Mouse (Mus musculus): ENCODE data around the gene Gm20532.

DNA sequence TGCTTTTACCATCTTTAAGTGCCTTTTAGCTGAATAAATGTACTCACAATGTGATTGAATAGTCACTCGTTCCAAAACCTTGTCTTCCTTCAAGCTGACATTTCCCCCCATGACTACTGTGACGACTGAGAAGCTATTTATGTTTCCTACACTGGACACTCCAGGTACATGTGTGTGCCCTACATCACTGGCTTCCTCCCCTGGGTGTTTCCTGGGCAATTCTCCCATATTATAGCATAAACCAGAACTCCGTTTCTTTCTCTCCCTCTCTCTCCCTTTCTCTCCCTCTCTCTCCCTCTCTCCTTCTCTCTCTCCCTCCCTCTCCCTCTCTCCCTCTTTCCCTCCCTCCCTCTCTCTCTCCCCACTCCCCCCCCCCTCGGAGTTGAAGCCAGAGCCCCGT lies 12.6 kb upstream of the Gm20532 start:
- TF ChIP-seq CTCF (IDR thresholded peaks at IDR 0.05; ENCODE audit: borderline replicate concordance, control insufficient read depth, extremely low read depth, insufficient read depth, low read length, poor library complexity): no peak
- TF ChIP-seq POLR2A (IDR thresholded peaks at IDR 0.05; ENCODE audit: control insufficient read depth, extremely low read depth, insufficient read depth, low read length, poor library complexity): no peak

Data from thymus, adult 2 months (tissue).